Mouse (Mus musculus): Measurements from ENCODE around the gene Slc31a1.

DNA sequence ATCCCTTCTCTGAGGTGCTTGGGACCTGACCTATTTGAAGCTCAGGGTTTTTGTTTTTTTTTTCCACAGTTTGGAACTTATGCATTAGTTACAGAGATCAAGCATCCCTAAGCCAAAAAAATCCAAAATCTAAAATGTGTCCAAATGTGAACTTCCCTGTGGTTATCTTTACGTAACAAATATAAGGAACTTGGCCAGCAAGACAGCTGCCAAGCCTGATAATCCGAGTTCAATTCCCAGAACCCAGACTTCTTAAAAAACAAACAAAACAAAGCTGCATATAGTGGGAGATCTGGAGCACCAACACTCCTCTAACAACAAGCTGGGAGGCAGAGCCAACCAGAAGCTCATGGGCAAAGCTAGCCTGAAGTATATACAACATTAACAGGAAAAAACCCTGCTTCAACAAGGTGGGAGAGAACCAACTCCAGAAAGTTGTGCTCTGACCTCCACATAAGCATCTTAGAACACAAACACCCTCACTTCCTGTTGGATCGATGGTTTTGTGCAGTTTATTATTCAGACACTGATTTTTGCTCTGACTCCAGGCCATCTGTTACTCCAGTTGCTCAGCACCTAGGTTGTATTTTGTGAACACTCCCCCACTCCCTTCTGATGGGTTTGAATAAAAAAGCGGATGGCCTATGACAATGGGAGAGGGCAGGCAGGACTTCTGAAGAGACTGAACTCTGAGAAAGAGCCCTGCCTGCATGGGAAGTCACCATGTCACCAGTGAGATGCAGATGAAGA is 37.3 kb downstream of the Slc31a1 start:
- TF ChIP-seq CTCF (IDR thresholded peaks at IDR 0.05; ENCODE audit: low read depth) (no peak), EP300 (IDR thresholded peaks at IDR 0.05; ENCODE audit: low read depth) (no peak)
